Mouse (Mus musculus): Measurements from ENCODE around the gene Psme3. TPM values are rescaled to one million over a fixed set of nuclear protein-coding genes. Genes with fewer than 3 reads are reported as not detected.
A peak's percentile ranks its signal among the peaks of the same experiment; 100 is the strongest.
"Not testable (repeated sequence)": the region's sequence is repeated elsewhere in the genome, so short reads cannot be mapped to it uniquely, and the experiment has no call there.

Psme3 gene
- polyA plus RNA-seq, 1 experiment, result 36.7 TPM

DNA sequence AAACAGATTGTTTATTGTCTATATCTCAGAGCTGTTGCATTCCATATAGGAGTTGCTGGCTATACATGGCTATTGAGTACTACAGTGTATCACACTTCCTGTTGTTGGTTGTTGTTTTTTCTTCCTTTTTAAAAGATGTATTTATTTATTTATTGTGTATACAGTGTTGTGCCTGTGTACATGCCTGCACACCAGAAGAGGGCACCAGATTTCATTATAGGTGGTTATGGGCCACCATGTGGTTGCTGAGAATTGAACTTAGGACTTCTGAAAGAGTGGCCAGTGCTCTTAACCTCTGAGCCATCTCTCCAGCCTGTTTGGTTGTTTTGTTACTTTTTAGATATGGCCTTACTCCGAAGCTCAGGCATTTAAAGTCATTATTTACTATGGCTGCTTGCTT lies 1.4 kb upstream of the Psme3 start:
- Histone ChIP-seq H3K4me3 (ENCODE audit: low read depth, low read length) (no peak overlapping the region), H3K27me3 (ENCODE audit: control insufficient read depth, insufficient read depth, low read length) (no peaks in the 10 kb centered on the region), H3K4me1 (ENCODE audit: control insufficient read depth, insufficient read depth, insufficient read length, low read length) (peaks cover 2% of the 10 kb centered on the region), H3K27ac (ENCODE audit: insufficient read depth, low read depth, low read length) (no peak overlapping the region), H3K36me3 (ENCODE audit: control insufficient read depth, insufficient read depth, low read length) (peaks cover 9% of the 10 kb centered on the region)
- WGBS, result 95% methylated on average over 1 of the region's 1 CpGs
- TF ChIP-seq POLR2A (IDR thresholded peaks at IDR 0.05; ENCODE audit: low read depth, low read length), result no peak
- TF ChIP-seq CTCF (IDR thresholded peaks at IDR 0.05; ENCODE audit: extremely low read depth, insufficient read length, insufficient replicate concordance, low read depth, low read length), result no peak

GRCm38 (mm10) chr11:101315082-101315650 lies 847 bp upstream of the Psme3 start:
- Histone ChIP-seq H3K27ac (ENCODE audit: insufficient read depth, low read depth, low read length) (peak overlapping the region; percentile 48), H3K36me3 (ENCODE audit: control insufficient read depth, insufficient read depth, low read length) (peaks cover 14% of the 10 kb centered on the region), H3K27me3 (ENCODE audit: control insufficient read depth, insufficient read depth, low read length) (no peaks in the 10 kb centered on the region), H3K4me1 (ENCODE audit: control insufficient read depth, insufficient read depth, insufficient read length, low read length) (peaks cover 2% of the 10 kb centered on the region), H3K4me3 (ENCODE audit: low read depth, low read length) (peak overlapping the region; percentile 99; the same call in 1 of the 2 replicates)
- TF ChIP-seq CTCF (IDR thresholded peaks at IDR 0.05; ENCODE audit: extremely low read depth, insufficient read length, insufficient replicate concordance, low read depth, low read length) (no peak), POLR2A (IDR thresholded peaks at IDR 0.05; ENCODE audit: low read depth, low read length) (no peak)
- WGBS, result 83% methylated on average over 8 of the region's 8 CpGs

GRCm38 (mm10) chr11:101316501-101316917 lies 496 bp downstream of the Psme3 start:
- H3K27me3 ChIP-seq (ENCODE audit: control insufficient read depth, insufficient read depth, low read length), result no peaks in the 10 kb centered on the region
- peak overlapping the region; percentile 14; the same call in 1 of the 2 replicates for H3K27ac ChIP-seq (ENCODE audit: insufficient read depth, low read depth, low read length)
- H3K4me1 ChIP-seq (ENCODE audit: control insufficient read depth, insufficient read depth, insufficient read length, low read length), result peaks cover 2% of the 10 kb centered on the region
- peaks cover 26% of the 10 kb centered on the region for H3K36me3 ChIP-seq (ENCODE audit: control insufficient read depth, insufficient read depth, low read length)
- WGBS, result under 1% methylated on average over 17 of the region's 17 CpGs
- no peak for TF ChIP-seq CTCF (IDR thresholded peaks at IDR 0.05; ENCODE audit: extremely low read depth, insufficient read length, insufficient replicate concordance, low read depth, low read length)
- TF ChIP-seq POLR2A (IDR thresholded peaks at IDR 0.05; ENCODE audit: low read depth, low read length), result no peak
- peak overlapping the region; percentile 99 for H3K4me3 ChIP-seq (ENCODE audit: low read depth, low read length)

DNA sequence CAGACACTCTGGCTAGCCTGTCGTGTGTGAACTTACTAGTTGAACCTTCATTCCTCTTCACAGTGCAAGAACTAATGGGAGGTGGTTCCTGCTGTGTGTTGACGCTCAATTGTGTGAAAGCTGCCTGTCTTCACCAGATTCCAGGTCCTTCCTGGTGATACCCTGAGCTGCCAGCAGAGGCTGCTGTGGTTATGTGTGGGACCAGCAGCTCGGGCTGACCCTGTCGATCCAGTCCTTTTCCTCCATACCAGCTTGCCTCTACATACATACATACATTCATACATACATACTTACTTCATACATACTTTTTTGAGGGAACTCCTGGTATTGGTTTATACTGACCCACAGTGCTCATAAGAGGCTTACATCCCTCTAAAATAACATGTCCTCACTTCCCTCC lies 7.6 kb downstream of the Psme3 start:
- H3K27ac ChIP-seq (ENCODE audit: insufficient read depth, low read depth, low read length), result no peak overlapping the region
- 6% methylated on average over 4 of the region's 4 CpGs for WGBS
- H3K36me3 ChIP-seq (ENCODE audit: control insufficient read depth, insufficient read depth, low read length), result peaks cover 56% of the 10 kb centered on the region
- no peaks in the 10 kb centered on the region for H3K4me1 ChIP-seq (ENCODE audit: control insufficient read depth, insufficient read depth, insufficient read length, low read length)
- H3K4me3 ChIP-seq (ENCODE audit: low read depth, low read length), result no peak overlapping the region
- TF ChIP-seq CTCF (IDR thresholded peaks at IDR 0.05; ENCODE audit: extremely low read depth, insufficient read length, insufficient replicate concordance, low read depth, low read length) (peak; percentile 82; the same call in 1 of the 2 replicates), POLR2A (IDR thresholded peaks at IDR 0.05; ENCODE audit: low read depth, low read length) (no peak)
- H3K27me3 ChIP-seq (ENCODE audit: control insufficient read depth, insufficient read depth, low read length), result no peaks in the 10 kb centered on the region

GRCm38 (mm10) chr11:101324763-101325162 lies 8.8 kb downstream of the Psme3 start, which contains the start of gene Aoc2:
Gene Aoc2 (plus strand): TSS chr11:101325063.
- Histone ChIP-seq H3K27ac (ENCODE audit: insufficient read depth, low read depth, low read length) (no peak within 1 kb of the TSS), H3K4me3 (ENCODE audit: low read depth, low read length) (no peak within 1 kb of the TSS), H3K4me1 (ENCODE audit: control insufficient read depth, insufficient read depth, insufficient read length, low read length) (no peaks in the 10 kb centered on the region), H3K36me3 (ENCODE audit: control insufficient read depth, insufficient read depth, low read length) (peaks cover 47% of the 10 kb centered on the region), H3K27me3 (ENCODE audit: control insufficient read depth, insufficient read depth, low read length) (no peaks in the 10 kb centered on the region)
- no peak for TF ChIP-seq CTCF (IDR thresholded peaks at IDR 0.05; ENCODE audit: extremely low read depth, insufficient read length, insufficient replicate concordance, low read depth, low read length)
- no peak for TF ChIP-seq POLR2A (IDR thresholded peaks at IDR 0.05; ENCODE audit: low read depth, low read length)
- WGBS, result 84% methylated on average over 5 of the region's 5 CpGs

GRCm38 (mm10) chr11:101325201-101325600 lies 9.2 kb downstream of the Psme3 start:
- H3K4me3 ChIP-seq (ENCODE audit: low read depth, low read length); H3K4me1 ChIP-seq (ENCODE audit: control insufficient read depth, insufficient read depth, insufficient read length, low read length); H3K27ac ChIP-seq (ENCODE audit: insufficient read depth, low read depth, low read length); H3K27me3 ChIP-seq (ENCODE audit: control insufficient read depth, insufficient read depth, low read length): not testable (repeated sequence)
- 90% methylated on average over 11 of the region's 11 CpGs for WGBS
- H3K36me3 ChIP-seq (ENCODE audit: control insufficient read depth, insufficient read depth, low read length), result peaks cover 43% of the 10 kb centered on the region

DNA sequence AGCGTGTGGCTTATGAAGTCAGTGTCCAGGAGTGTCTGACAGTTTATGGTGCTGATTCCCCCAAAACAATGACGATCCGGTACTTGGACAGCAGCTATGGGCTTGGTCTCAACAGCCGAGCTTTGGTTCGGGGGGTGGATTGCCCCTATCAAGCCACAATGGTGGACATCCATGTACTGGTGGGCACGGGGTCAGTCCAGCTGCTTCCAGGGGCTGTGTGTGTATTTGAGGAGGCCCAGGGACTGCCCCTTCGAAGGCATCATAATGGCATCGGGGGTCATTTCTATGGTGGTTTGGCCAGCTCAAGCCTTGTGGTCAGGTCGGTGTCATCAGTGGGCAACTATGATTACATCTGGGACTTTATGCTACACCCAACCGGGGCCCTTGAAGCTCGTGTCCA lies 10.1 kb downstream of the Psme3 start:
- Histone ChIP-seq H3K4me3 (ENCODE audit: low read depth, low read length) (no peak overlapping the region), H3K36me3 (ENCODE audit: control insufficient read depth, insufficient read depth, low read length) (peaks cover 34% of the 10 kb centered on the region), H3K4me1 (ENCODE audit: control insufficient read depth, insufficient read depth, insufficient read length, low read length) (no peaks in the 10 kb centered on the region), H3K27ac (ENCODE audit: insufficient read depth, low read depth, low read length) (no peak overlapping the region), H3K27me3 (ENCODE audit: control insufficient read depth, insufficient read depth, low read length) (no peaks in the 10 kb centered on the region)
- WGBS, result 90% methylated on average over 11 of the region's 11 CpGs
- TF ChIP-seq CTCF (IDR thresholded peaks at IDR 0.05; ENCODE audit: extremely low read depth, insufficient read length, insufficient replicate concordance, low read depth, low read length) (no peak), POLR2A (IDR thresholded peaks at IDR 0.05; ENCODE audit: low read depth, low read length) (no peak)
